Mouse (Mus musculus) urinary bladder, postnatal 10 days (tissue): Measurements from ENCODE around the gene Actrt2.

Source experiments
- DNase-seq: peaks from one replicate; pipeline ENCODE4 v3.0.0; 2022; ENCODE audit warnings: low spot score

Actrt2 gene

GRCm38 (mm10) chr4:154638320-154638886 lies 29.3 kb downstream of the Actrt2 start:
- no peak for DNase-seq

DNA sequence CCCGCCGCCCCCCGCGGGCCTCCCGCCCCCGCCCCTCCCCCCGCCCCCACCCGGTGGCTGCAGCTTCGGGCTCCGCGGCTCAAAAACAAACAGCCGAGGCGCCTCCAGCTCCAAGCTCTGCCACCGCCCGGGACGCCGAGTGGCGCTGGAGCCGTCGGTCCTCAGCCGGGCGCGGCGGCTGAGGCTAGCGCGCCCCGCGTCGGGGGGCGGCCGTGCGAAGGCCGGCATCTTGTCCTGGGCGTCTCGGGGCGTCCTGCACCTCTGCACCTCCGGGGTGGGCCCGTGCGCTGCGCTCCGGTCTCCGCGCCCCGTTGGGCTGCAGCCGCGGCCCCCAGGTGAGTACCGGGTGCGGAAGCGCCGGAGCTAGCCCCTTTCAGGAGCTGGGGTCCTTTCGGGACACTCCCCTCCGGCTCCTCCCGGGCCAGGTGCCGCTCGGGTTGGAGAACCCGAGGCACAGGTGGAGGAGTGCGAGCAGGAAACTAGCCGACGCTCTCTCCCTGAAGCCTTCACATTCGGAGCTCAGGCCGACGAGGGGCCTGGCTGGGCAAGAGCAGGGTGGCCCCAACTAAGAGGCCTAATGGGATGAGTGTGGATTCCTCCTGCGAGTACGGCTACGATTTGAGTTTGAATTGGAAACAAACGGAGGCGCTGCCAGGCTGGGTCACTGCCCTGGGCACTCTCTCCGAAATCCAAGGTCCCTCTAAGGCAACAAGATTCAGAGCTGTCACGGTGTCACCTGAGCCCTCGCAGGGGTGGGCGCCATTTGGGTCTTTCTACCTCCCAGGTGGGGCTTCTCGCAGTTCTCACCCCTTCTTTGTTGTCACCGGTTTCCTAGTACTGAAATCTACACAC lies 30.0 kb downstream of the Actrt2 start:
- DNase-seq, result no peak

DNA sequence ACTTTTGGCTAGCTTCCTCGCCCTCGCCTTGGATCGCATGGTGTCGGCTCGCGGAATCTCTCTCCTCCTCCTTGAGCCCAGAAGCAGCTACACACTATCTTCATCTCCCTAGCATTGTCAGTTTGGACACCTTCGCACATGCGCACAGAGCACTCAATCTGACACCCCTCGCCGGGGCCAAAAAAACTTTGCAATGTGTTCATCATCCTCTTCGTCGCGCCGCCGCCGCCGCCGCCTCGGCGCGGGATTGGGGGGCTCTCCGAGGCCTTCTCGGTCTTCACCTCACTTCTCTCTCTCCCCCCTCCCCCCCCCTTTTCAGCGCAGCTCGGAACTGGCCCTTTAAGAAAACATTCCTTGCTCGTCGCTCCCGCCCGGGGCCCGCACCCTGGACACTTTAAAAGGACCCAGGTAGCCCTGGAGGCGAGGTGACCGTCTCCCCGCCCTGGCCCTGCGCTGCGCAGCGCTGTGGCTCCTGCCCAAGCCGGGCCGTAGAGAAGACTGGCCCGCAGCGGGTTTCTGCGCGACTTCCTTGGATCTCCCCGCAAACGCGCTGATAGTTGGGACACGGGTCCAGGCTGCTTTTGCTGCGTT lies 30.9 kb downstream of the Actrt2 start, which contains the start of gene Prdm16:
Gene Prdm16, minus strand, starts transcription at position 153 of the 591 bp plus-strand sequence.
- DNase-seq, result no peak

- DNase-seq, result no peak
These were observed 31.6 kb downstream of the Actrt2 start for GRCm38 (mm10) chr4:154636053-154636433.

DNA sequence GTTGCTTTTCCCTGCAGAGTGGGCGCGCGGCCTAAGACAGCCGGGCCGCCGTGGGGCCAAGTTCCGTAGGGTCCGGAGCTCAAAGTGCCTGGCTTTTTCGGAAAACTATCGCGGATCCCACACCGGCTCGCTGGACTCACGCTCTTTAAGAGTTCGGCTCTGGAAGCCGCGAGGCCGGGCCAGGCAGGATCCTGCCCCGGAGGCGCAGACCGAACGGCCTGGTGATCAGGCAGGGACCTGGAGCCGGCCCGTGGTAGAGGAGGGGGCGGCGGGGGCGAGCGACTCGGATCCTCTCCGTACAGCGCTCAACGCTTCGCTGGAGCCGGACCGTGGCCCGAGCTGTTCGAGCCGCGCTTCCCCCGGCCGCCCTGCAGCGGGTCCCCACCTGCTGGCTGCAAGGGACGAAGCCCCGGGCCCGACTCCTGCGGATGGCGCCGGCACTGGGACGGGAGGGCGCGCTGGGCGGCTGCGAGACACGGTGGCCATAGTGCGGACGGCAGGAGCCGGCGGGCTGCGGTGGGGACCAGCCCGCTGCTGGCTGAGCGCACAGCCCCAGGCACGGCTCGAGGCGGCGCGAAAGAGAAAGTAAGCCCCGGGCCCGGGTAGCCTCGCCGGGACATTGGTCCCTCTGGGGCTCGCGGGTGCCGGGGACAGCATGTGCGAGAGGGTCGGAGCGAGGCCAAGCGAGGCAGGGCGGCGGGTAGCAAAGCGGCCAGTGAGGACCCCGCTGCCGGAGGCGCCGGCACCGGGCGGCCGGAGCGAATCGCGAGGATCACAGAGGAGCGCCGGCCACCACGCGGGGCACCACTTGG lies 32.2 kb downstream of the Actrt2 start:
- DNase-seq, result no peak

DNA sequence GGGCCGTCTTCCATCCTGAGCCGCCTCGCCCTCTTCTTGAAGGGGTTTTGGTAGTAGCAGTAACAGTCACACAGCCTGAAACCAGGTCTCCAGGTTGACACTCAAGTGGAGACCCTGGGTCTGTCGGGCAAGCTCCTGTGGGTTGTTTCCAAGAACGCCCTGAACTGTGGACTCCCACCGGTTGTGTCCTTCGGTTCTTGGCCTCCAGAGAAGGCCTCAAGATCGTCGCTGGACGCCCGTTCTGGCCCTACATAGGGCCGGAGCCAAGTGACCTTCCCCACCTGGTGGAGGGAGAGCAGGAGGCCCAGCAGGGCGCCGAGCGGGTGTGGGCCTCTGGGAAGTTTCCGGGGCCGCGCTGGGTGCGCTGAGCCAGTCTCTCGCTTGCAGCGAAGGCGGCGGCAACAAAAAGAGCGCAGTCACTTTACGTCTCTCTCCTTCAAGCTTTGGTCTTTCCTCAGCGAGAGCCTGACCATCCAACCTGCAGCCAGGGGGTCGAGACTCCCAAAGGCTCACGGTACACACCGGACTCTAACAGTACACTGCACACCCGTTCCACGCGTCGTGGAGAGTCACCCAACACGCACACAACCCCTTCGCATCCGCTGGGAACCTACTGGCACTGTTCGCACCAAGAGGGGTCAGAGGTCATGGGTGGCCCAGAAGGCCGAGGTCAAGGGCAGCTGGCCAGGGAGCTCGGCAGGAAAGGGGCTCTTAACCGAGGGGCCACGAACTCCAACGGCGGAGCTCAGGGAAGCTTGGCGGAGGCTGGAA lies 33.0 kb downstream of the Actrt2 start:
- DNase-seq, result no peak

DNA sequence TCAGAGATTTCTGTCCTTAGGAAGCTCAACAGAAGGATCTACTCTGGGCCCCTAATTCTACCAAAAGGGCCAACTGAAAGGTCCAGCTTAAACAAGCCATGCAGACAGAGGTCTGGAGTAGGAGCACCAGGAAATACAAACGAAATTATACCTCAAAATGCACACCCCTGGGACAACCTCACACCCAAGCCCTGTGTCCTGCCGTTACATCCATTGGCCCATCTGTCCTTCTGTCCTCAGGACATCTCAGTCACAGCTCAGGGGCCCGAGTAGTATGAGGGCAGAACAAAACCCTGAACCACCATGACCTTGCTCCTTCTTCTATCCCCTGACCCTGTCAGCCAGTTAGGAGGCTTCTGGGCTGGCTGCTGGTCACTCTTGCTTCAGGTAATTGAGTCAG lies 33.7 kb downstream of the Actrt2 start:
- DNase-seq, result no peak

GRCm38 (mm10) chr4:154632800-154633764 lies 34.6 kb downstream of the Actrt2 start:
- DNase-seq, result no peak

GRCm38 (mm10) chr4:154630763-154631162 lies 36.9 kb downstream of the Actrt2 start:
- DNase-seq, result no peak

- no peak for DNase-seq
These were observed 40.1 kb downstream of the Actrt2 start for GRCm38 (mm10) chr4:154627419-154628142.

- no peak for DNase-seq
These were observed 41.4 kb downstream of the Actrt2 start for GRCm38 (mm10) chr4:154626282-154626681.

GRCm38 (mm10) chr4:154625710-154626109 lies 42.0 kb downstream of the Actrt2 start:
- DNase-seq, result no peak

DNA sequence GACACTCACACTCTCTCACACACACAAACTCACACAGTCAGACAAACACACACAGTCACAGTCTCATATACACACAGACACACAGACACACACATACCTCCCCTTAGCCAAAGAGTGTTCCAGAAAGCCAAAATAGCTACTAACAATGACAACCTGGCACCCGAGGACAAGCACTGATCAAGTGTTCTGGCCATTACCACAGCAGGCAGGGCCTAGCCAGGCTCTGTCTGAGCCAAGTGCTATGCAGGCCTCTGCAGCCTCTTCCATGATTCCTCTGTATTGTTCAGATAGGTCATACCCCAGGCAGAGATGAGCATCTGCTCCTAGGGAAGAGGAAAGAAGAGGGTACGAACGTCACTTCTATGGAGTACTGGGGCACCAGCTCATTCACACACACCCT lies 44.4 kb downstream of the Actrt2 start:
- no peak for DNase-seq

DNA sequence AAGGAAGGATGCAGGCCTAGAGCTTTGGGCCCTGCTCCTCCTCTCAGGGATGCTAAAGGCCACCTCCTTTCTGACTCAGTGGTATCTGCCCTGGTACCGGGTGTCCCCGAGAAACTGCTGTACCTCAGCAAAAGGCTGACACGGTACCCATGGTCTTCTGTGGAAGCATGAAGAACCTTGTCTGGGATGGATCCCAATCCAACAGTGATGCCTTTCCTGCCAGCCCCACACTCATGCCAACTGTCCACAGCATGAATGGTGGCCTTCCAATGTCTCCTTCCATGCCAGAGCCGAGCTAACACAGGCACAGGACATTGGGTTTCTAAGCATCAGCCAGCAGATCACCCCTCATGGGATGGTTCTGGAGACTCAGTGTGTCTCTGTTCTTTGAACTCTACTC lies 45.1 kb downstream of the Actrt2 start:
- no peak for DNase-seq
